Mouse (Mus musculus) megakaryocyte progenitor cell, adult 5-6 weeks (primary cell): ENCODE data around the gene Vash2. TPM values are rescaled to one million over a fixed set of nuclear protein-coding genes. Genes with fewer than 3 reads are reported as not detected.
"Not testable (repeated sequence)": the region's sequence is repeated elsewhere in the genome, so short reads cannot be mapped to it uniquely, and the experiment has no call there.

ENCODE experiments used
- ATAC-seq: replicated peaks from 2 replicates; pipeline ENCODE4 v1.8.0; 2016; ENCODE audit warnings: mild to moderate bottlenecking, moderate TSS enrichment, inconsistent platforms; ENCODE audit not compliant: poor library complexity
- total RNA-seq, 2 experiments: library from RNA; stranded (forward) in 1 of 2; stranded (reverse) in 1 of 2; fragments of 157-497, 149-512 nt in 1 of 2; fragments of 200-1000 nt in 1 of 2; gene quantifications; 2 replicates each; pipeline versions ENCODE4 v1.2.3 to v1.2.4; 2015 to 2017

Gene Vash2
- 0.05 and 0.07 TPM in 2 replicates for total RNA-seq (2015)
- total RNA-seq (2017): 0.07 and 0.08 TPM in 2 replicates

GRCm38 (mm10) chr1:190979100-190979563 is at the start of gene Vash2:
Gene Vash2, minus strand, starts transcription at chr1:190979296.
- ATAC-seq: peak; percentile 71

GRCm38 (mm10) chr1:191026021-191026713 is 47.1 kb upstream of the Vash2 start, which contains the start of gene Flvcr1:
Gene Flvcr1, minus strand, starts transcription at chr1:191026158.
- peak; percentile 89 for ATAC-seq

GRCm38 (mm10) chr1:191025016-191026012 is 46.2 kb upstream of the Vash2 start:
- ATAC-seq: peak; percentile 10; the same call in 1 of the 2 replicates

- ATAC-seq: not testable (repeated sequence)
Measured at GRCm38 (mm10) chr1:191023806-191024205, 44.7 kb upstream of the Vash2 start.

- peak; percentile 37 for ATAC-seq
Measured at GRCm38 (mm10) chr1:191023140-191023539, 44.0 kb upstream of the Vash2 start.

- no peak for ATAC-seq
Measured at GRCm38 (mm10) chr1:191021016-191021415, 41.9 kb upstream of the Vash2 start.

- no peak for ATAC-seq
Measured at GRCm38 (mm10) chr1:191020217-191020924, 41.3 kb upstream of the Vash2 start.

- no peak for ATAC-seq
Measured at GRCm38 (mm10) chr1:191019803-191020202, 40.7 kb upstream of the Vash2 start.

- ATAC-seq: no peak
Measured at GRCm38 (mm10) chr1:191014271-191014670, 35.2 kb upstream of the Vash2 start.

- peak; percentile 68 for ATAC-seq
Measured at GRCm38 (mm10) chr1:191008707-191009106, 29.6 kb upstream of the Vash2 start.

GRCm38 (mm10) chr1:191002201-191002600 is 23.1 kb upstream of the Vash2 start:
- peak; percentile 74 for ATAC-seq

- ATAC-seq: no peak
Measured at GRCm38 (mm10) chr1:191000686-191001085, 21.6 kb upstream of the Vash2 start.

- no peak for ATAC-seq
Measured at GRCm38 (mm10) chr1:190998027-190998426, 18.9 kb upstream of the Vash2 start.

GRCm38 (mm10) chr1:190996346-190996877 is 17.3 kb upstream of the Vash2 start:
- peak; percentile 36; the same call in 1 of the 2 replicates for ATAC-seq

- no peak for ATAC-seq
Measured at GRCm38 (mm10) chr1:190995548-190995947, 16.5 kb upstream of the Vash2 start.

GRCm38 (mm10) chr1:190989437-190990082 is 10.5 kb upstream of the Vash2 start:
- peak; percentile 57 for ATAC-seq

- no peak for ATAC-seq
Measured at GRCm38 (mm10) chr1:190981412-190981811, 2.3 kb upstream of the Vash2 start.

GRCm38 (mm10) chr1:190980470-190980869 is 1.4 kb upstream of the Vash2 start:
- ATAC-seq: no peak

GRCm38 (mm10) chr1:190978511-190979073 is 504 bp downstream of the Vash2 start:
- ATAC-seq: peak; percentile 17

- ATAC-seq: no peak
Measured at GRCm38 (mm10) chr1:190978001-190978400, 1.1 kb downstream of the Vash2 start.
